19 mouse cellular contexts compared by ENCODE assay signal in genomic region chr2:93309724-93310413, GRCm38 (mm10). TPM values are rescaled to one million over a fixed set of nuclear protein-coding genes. Genes with fewer than 3 reads are reported as not detected.
DNase-seq lines count a peak whose midpoint lies in the region; ATAC-seq and TF ChIP-seq lines count a peak whose summit lies in the region.
"Had no signal": no experiment of that assay in that cellular context is flagged by ENCODE, and none has a peak within 500 bp of the region (broad histone marks: within the 10 kb centered on the region; RNA-seq: fewer than 3 reads in every experiment).

No protein-coding gene starts in this region.

- no peak overlapping the region for H3K9ac ChIP-seq in lung, embryonic 14.5 days
- H3K9ac ChIP-seq in heart, embryonic 11.5 days (ENCODE audit: low read depth, low read length), result peak overlapping the region; percentile 64
- H3K9ac ChIP-seq in stomach, embryonic 16.5 days (ENCODE audit: low read length), result no peak overlapping the region
- no peak overlapping the region for H3K9ac ChIP-seq in lung, postnatal 0 days (replicated peaks; ENCODE audit: low read depth)
- H3K9ac ChIP-seq: embryonic facial prominence, embryonic 13.5 days; limb, embryonic 15.5 days; midbrain, embryonic 12.5 days had no signal

- no peak overlapping the region for H3K4me3 ChIP-seq in lung, embryonic 14.5 days (ENCODE audit: low read depth, low read length)
- H3K4me3 ChIP-seq in heart, embryonic 11.5 days (ENCODE audit: low read depth, low read length), result no peak overlapping the region
- no peak overlapping the region for H3K4me3 ChIP-seq in stomach, embryonic 16.5 days (replicated peaks; ENCODE audit: low read length)
- no peak overlapping the region for H3K4me3 ChIP-seq in limb, embryonic 10.5 days
- no peak overlapping the region for H3K4me3 ChIP-seq in lung, postnatal 0 days (ENCODE audit: low read depth, low read length)
- H3K4me3 ChIP-seq: embryonic facial prominence, embryonic 13.5 days; limb, embryonic 15.5 days; midbrain, embryonic 12.5 days had no signal

- intact Hi-C loops in heart, postnatal 36 days (cut with DNase I), result no loop called here

- no peak for ATAC-seq in lung, embryonic 14.5 days (ENCODE audit: insufficient read depth)
- peak; percentile 71 for ATAC-seq in heart, embryonic 11.5 days (replicated peaks; ENCODE audit: insufficient number of reproducible peaks, low FRiP score, low TSS enrichment)
- peak; percentile 77 for ATAC-seq in stomach, embryonic 16.5 days (ENCODE audit: insufficient read depth, low FRiP score)
- ATAC-seq in lung, postnatal 0 days, result no peak

- no peak for TF ChIP-seq CTCF in lung, embryonic 14.5 days (IDR thresholded peaks at IDR 0.05; ENCODE audit: low read depth)
- TF ChIP-seq CTCF in lung, postnatal 0 days (IDR thresholded peaks at IDR 0.05), result no peak

- peak overlapping the region; percentile 18; the same call in 1 of the 2 replicates for H3K27ac ChIP-seq in lung, embryonic 14.5 days (ENCODE audit: low read depth)
- peak overlapping the region; percentile 80 for H3K27ac ChIP-seq in heart, embryonic 11.5 days (ENCODE audit: low read depth, low read length)
- no peak overlapping the region for H3K27ac ChIP-seq in stomach, embryonic 16.5 days (ENCODE audit: low read length)
- no peak overlapping the region for H3K27ac ChIP-seq in limb, embryonic 10.5 days
- H3K27ac ChIP-seq in lung, postnatal 0 days (ENCODE audit: low read length), result no peak overlapping the region
- H3K27ac ChIP-seq: embryonic facial prominence, embryonic 13.5 days; limb, embryonic 15.5 days; midbrain, embryonic 12.5 days had no signal

- 68% methylated on average over 14 of the region's 14 CpGs for WGBS in lung, embryonic 14.5 days
- WGBS in heart, embryonic 11.5 days (ENCODE audit: insufficient replicate concordance), result 28% methylated on average over 14 of the region's 14 CpGs
- WGBS in stomach, embryonic 16.5 days, result 50% methylated on average over 14 of the region's 14 CpGs
- WGBS in limb, embryonic 10.5 days, result 70% methylated on average over 14 of the region's 14 CpGs
- WGBS in lung, postnatal 0 days, result 73% methylated on average over 14 of the region's 14 CpGs

- H3K36me3 ChIP-seq in lung, embryonic 14.5 days (ENCODE audit: insufficient read depth), result no peaks in the 10 kb centered on the region
- H3K36me3 ChIP-seq in heart, embryonic 11.5 days (ENCODE audit: control insufficient read depth, insufficient read depth, low read length), result 0 out of 2 replicates have a peak, but pooled peaks cover 3% of the 10 kb centered on the region
- H3K36me3 ChIP-seq in stomach, embryonic 16.5 days (ENCODE audit: control insufficient read depth, insufficient read depth, low read length), result no peaks in the 10 kb centered on the region
- H3K36me3 ChIP-seq in limb, embryonic 10.5 days, result no peaks in the 10 kb centered on the region
- H3K36me3 ChIP-seq in lung, postnatal 0 days (ENCODE audit: insufficient read depth, low read length), result 0 out of 2 replicates have a peak, but pooled peaks cover 4% of the 10 kb centered on the region
- H3K36me3 ChIP-seq: limb, embryonic 15.5 days had no signal

- no peak for TF ChIP-seq EP300 in lung, postnatal 0 days (IDR thresholded peaks at IDR 0.05)

- H3K27me3 ChIP-seq in lung, embryonic 14.5 days (ENCODE audit: insufficient read depth, low read length), result no peaks in the 10 kb centered on the region
- no peaks in the 10 kb centered on the region for H3K27me3 ChIP-seq in heart, embryonic 11.5 days (ENCODE audit: control insufficient read depth, insufficient read depth, low read length)
- no peaks in the 10 kb centered on the region for H3K27me3 ChIP-seq in stomach, embryonic 16.5 days (ENCODE audit: control insufficient read depth, insufficient read depth, low read length)
- no peaks in the 10 kb centered on the region for H3K27me3 ChIP-seq in limb, embryonic 10.5 days (ENCODE audit: low read depth, poor library complexity, severe bottlenecking)
- no peaks in the 10 kb centered on the region for H3K27me3 ChIP-seq in lung, postnatal 0 days (replicated peaks; ENCODE audit: insufficient read depth, low read length)
- H3K27me3 ChIP-seq: embryonic facial prominence, embryonic 13.5 days; midbrain, embryonic 12.5 days had no signal

- DNase-seq in lung, embryonic 14.5 days, result no peak
- DNase-seq in lung, adult 18-20 months, result no peak
- DNase-seq in heart, postnatal 36 days, result peak; percentile 27
- DNase-seq in limb, embryonic 10.5 days (ENCODE audit: low spot score), result no peak
- DNase-seq in layer of hippocampus, adult 9-10 months (ENCODE audit: low spot score), result no peak
- no peak for DNase-seq in lung, postnatal 0 days (ENCODE audit: low spot score)
- DNase-seq: adrenal gland, postnatal 10 days; B cell, adult 2 months; cerebellum, adult 2 months; gastrocnemius, postnatal 10 days; kidney, adult 11 months; kidney, postnatal 14 days; lung, postnatal 36 days had no signal

- H3K4me1 ChIP-seq in lung, embryonic 14.5 days (ENCODE audit: insufficient read depth), result no peaks in the 10 kb centered on the region
- H3K4me1 ChIP-seq in heart, embryonic 11.5 days (ENCODE audit: control insufficient read depth, insufficient read depth, low read length), result peaks cover 64% of the 10 kb centered on the region
- H3K4me1 ChIP-seq in stomach, embryonic 16.5 days (ENCODE audit: control insufficient read depth, insufficient read depth, low read length), result peaks cover 11% of the 10 kb centered on the region; the same call in 1 of the 2 replicates
- peaks cover 17% of the 10 kb centered on the region for H3K4me1 ChIP-seq in limb, embryonic 10.5 days
- H3K4me1 ChIP-seq in lung, postnatal 0 days (ENCODE audit: insufficient read depth, low read depth, low read length), result no peaks in the 10 kb centered on the region

- H3K9me3 ChIP-seq in lung, embryonic 14.5 days (ENCODE audit: low read depth, low read length), result no peaks in the 10 kb centered on the region
- no peaks in the 10 kb centered on the region for H3K9me3 ChIP-seq in heart, embryonic 11.5 days (replicated peaks; ENCODE audit: control insufficient read depth, low read length)
- no peaks in the 10 kb centered on the region for H3K9me3 ChIP-seq in stomach, embryonic 16.5 days (replicated peaks; ENCODE audit: control insufficient read depth, low read length)
- no peaks in the 10 kb centered on the region for H3K9me3 ChIP-seq in limb, embryonic 10.5 days (replicated peaks)
- H3K9me3 ChIP-seq in lung, postnatal 0 days (ENCODE audit: low read length), result no peaks in the 10 kb centered on the region
- H3K9me3 ChIP-seq: embryonic facial prominence, embryonic 13.5 days; limb, embryonic 15.5 days; midbrain, embryonic 12.5 days had no signal

- H3K4me2 ChIP-seq in lung, embryonic 14.5 days, result no peak overlapping the region
- H3K4me2 ChIP-seq in heart, embryonic 11.5 days, result peak overlapping the region; percentile 43
- H3K4me2 ChIP-seq in stomach, embryonic 16.5 days (ENCODE audit: low read depth, low read length), result no peak overlapping the region
- no peak overlapping the region for H3K4me2 ChIP-seq in lung, postnatal 0 days (replicated peaks; ENCODE audit: low read depth, low read length)
- H3K4me2 ChIP-seq: embryonic facial prominence, embryonic 13.5 days; limb, embryonic 15.5 days; midbrain, embryonic 12.5 days had no signal

RNA-seq across cellular contexts. Expression of gene Tspan18, which starts 24.4 kb away (rescaled TPM):
- polyA plus RNA-seq in lung, embryonic 14.5 days (2014; fragmentation: Nextera tagmentation; extraction: Ambion mirVana), result 36.8 and 39.9 TPM in 2 replicates
- polyA plus RNA-seq in heart, embryonic 11.5 days (2014; fragmentation: Nextera tagmentation; extraction: Ambion mirVana), result 75.5 and 84.5 TPM in 2 replicates
- 10 to 100 TPM; 12.4 to 16.2 TPM for total RNA-seq in heart, postnatal 36 days (2021)
- polyA plus RNA-seq in stomach, embryonic 16.5 days (2015; fragmentation: Nextera tagmentation; extraction: Ambion mirVana), result 15.3 and 17.0 TPM in 2 replicates
- polyA plus RNA-seq in limb, embryonic 10.5 days (2016; fragmentation: Nextera tagmentation; extraction: Ambion mirVana), result 9.9 and 13.4 TPM in 2 replicates
- 36.4 and 39.9 TPM in 2 replicates for polyA plus RNA-seq in lung, postnatal 0 days (2015; fragmentation: Nextera tagmentation; extraction: Ambion mirVana)
- total RNA-seq: hematopoietic stem cell, adult 5-6 weeks had no signal

Comparison
In these comparisons a context has a peak if more than half of its experiments do, and no peak if none do; other contexts are left out.
1. H3K27ac ChIP-seq: peak in lung, embryonic 14.5 days (single experiment) and heart, embryonic 11.5 days (single experiment); none in stomach, embryonic 16.5 days (single experiment), limb, embryonic 10.5 days (single experiment) and lung, postnatal 0 days (single experiment).
2. ATAC-seq: peak in heart, embryonic 11.5 days (single experiment) and stomach, embryonic 16.5 days (single experiment); none in lung, embryonic 14.5 days (single experiment) and lung, postnatal 0 days (single experiment).
3. DNase-seq: peak in heart, postnatal 36 days (2 of 2); none in lung, embryonic 14.5 days (single experiment), lung, adult 18-20 months (0 of 2), limb, embryonic 10.5 days (single experiment), layer of hippocampus, adult 9-10 months (single experiment) and lung, postnatal 0 days (single experiment).